8 mouse cellular contexts compared by ENCODE assay signal in genomic region chr7:126975950-126976866, GRCm38 (mm10). TPM values are rescaled to one million over a fixed set of nuclear protein-coding genes. Genes with fewer than 3 reads are reported as not detected.
DNase-seq lines count a peak whose midpoint lies in the region; ATAC-seq lines count a peak whose summit lies in the region.

Gene Cdiptos, minus strand, starts transcription at chr7:126976098.

- no peaks in the 10 kb centered on the region for H3K27me3 ChIP-seq in heart, embryonic 14.5 days (ENCODE audit: control insufficient read depth, insufficient read depth, low read length)
- no peaks in the 10 kb centered on the region for H3K27me3 ChIP-seq in liver, embryonic 13.5 days
- H3K27me3 ChIP-seq in stomach, embryonic 16.5 days (ENCODE audit: control insufficient read depth, insufficient read depth, low read length) = no peaks in the 10 kb centered on the region

- under 1% methylated on average over 54 of the region's 55 CpGs for WGBS in heart, embryonic 14.5 days
- under 1% methylated on average over 55 of the region's 55 CpGs for WGBS in liver, embryonic 13.5 days (ENCODE audit: insufficient replicate concordance)
- under 1% methylated on average over 55 of the region's 55 CpGs for WGBS in stomach, embryonic 16.5 days

- H3K36me3 ChIP-seq in heart, embryonic 14.5 days (ENCODE audit: control insufficient read depth, insufficient read depth, low read length) = peaks cover 29% of the 10 kb centered on the region
- H3K36me3 ChIP-seq in liver, embryonic 13.5 days = peaks cover 34% of the 10 kb centered on the region
- peaks cover 8% of the 10 kb centered on the region; the same call in 1 of the 2 replicates for H3K36me3 ChIP-seq in stomach, embryonic 16.5 days (ENCODE audit: control insufficient read depth, insufficient read depth, low read length)

- peak within 1 kb of the TSS; percentile 92 to 100 for H3K4me3 ChIP-seq in heart, embryonic 14.5 days (ENCODE audit: control insufficient read depth in 1 of 2, insufficient read depth in 1 of 2, low read depth in 1 of 2, low read length in 2 of 2)
- H3K4me3 ChIP-seq in liver, embryonic 13.5 days (replicated peaks) = peak within 1 kb of the TSS; percentile 87
- peak within 1 kb of the TSS; percentile 98 for H3K4me3 ChIP-seq in stomach, embryonic 16.5 days (replicated peaks; ENCODE audit: low read length)

- H3K4me2 ChIP-seq in heart, embryonic 14.5 days (ENCODE audit: low read length) = peak within 1 kb of the TSS; percentile 82
- peak within 1 kb of the TSS; percentile 81 for H3K4me2 ChIP-seq in liver, embryonic 13.5 days
- H3K4me2 ChIP-seq in stomach, embryonic 16.5 days (ENCODE audit: low read depth, low read length) = peak within 1 kb of the TSS; percentile 74

- peaks cover 2 to 11% of the 10 kb centered on the region in 2 experiments; a peak in 3 of 4 replicates for H3K4me1 ChIP-seq in heart, embryonic 14.5 days (ENCODE audit: control insufficient read depth in 2 of 2, insufficient read depth in 2 of 2, low read length in 2 of 2)
- H3K4me1 ChIP-seq in liver, embryonic 13.5 days (replicated peaks) = peaks cover 40% of the 10 kb centered on the region
- H3K4me1 ChIP-seq in stomach, embryonic 16.5 days (ENCODE audit: control insufficient read depth, insufficient read depth, low read length) = no peaks in the 10 kb centered on the region

- ATAC-seq in erythroid progenitor cell, adult 5-6 weeks (replicated peaks; ENCODE audit: low FRiP score, poor library complexity, severe bottlenecking) = peak; percentile 94
- ATAC-seq in heart, embryonic 14.5 days (ENCODE audit: insufficient number of reproducible peaks, insufficient read depth, low FRiP score, low read depth) = peak; percentile 87
- ATAC-seq in liver, embryonic 13.5 days (ENCODE audit: low read depth) = peak; percentile 92
- peak; percentile 95 for ATAC-seq in stomach, embryonic 16.5 days (ENCODE audit: insufficient read depth, low FRiP score)

- H3K9ac ChIP-seq in heart, embryonic 14.5 days (ENCODE audit: low read length) = peak within 1 kb of the TSS; percentile 99
- H3K9ac ChIP-seq in liver, embryonic 13.5 days = peak within 1 kb of the TSS; percentile 94
- peak within 1 kb of the TSS; percentile 98 for H3K9ac ChIP-seq in stomach, embryonic 16.5 days (ENCODE audit: low read length)

- DNase-seq in CD4-positive helper T cell, adult 2 months (ENCODE audit: low read depth, low spot score) = peak; percentile 96
- peak; percentile 93 for DNase-seq in brain, embryonic 18.5 days (ENCODE audit: low read depth, low spot score)
- peak; percentile 96 for DNase-seq in kidney, postnatal 14 days
- DNase-seq in liver, embryonic 13.5 days = peak; percentile 91
- DNase-seq in neural tube, embryonic 10.5 days (ENCODE audit: extremely low spot score, low spot score) = peak; percentile 98

- H3K9me3 ChIP-seq in heart, embryonic 14.5 days (ENCODE audit: control insufficient read depth, low read length) = no peaks in the 10 kb centered on the region
- H3K9me3 ChIP-seq in liver, embryonic 13.5 days (replicated peaks) = no peaks in the 10 kb centered on the region
- H3K9me3 ChIP-seq in stomach, embryonic 16.5 days (replicated peaks; ENCODE audit: control insufficient read depth, low read length) = no peaks in the 10 kb centered on the region

- peak within 1 kb of the TSS; percentile 93 to 99 for H3K27ac ChIP-seq in heart, embryonic 14.5 days (replicated peaks in 1 of 2; ENCODE audit: control insufficient read depth in 1 of 2, insufficient read depth in 1 of 2, low read depth in 2 of 2, low read length in 2 of 2)
- H3K27ac ChIP-seq in liver, embryonic 13.5 days = peak within 1 kb of the TSS; percentile 91
- peak within 1 kb of the TSS; percentile 97 for H3K27ac ChIP-seq in stomach, embryonic 16.5 days (ENCODE audit: low read length)

RNA-seq across cellular contexts. Expression of gene Cdiptos, which starts in this region (rescaled TPM):
- 2.9 TPM in 1 of 2 replicates, not detected in the other for total RNA-seq in erythroid progenitor cell, adult 5-6 weeks (2015; ENCODE audit: low replicate concordance)
- total RNA-seq in erythroid progenitor cell, adult 5-6 weeks (2017; ENCODE audit: low replicate concordance) = not detected in 2 replicates
- polyA plus RNA-seq in heart, embryonic 14.5 days (2014; fragmentation: Nextera tagmentation; extraction: Ambion mirVana) = 0.86 and 1.6 TPM in 2 replicates
- polyA plus RNA-seq in liver, embryonic 13.5 days (2015; fragmentation: Nextera tagmentation; extraction: Ambion mirVana) = 0.37 and 0.65 TPM in 2 replicates
- polyA plus RNA-seq in stomach, embryonic 16.5 days (2015; fragmentation: Nextera tagmentation; extraction: Ambion mirVana) = 1.5 and 2.1 TPM in 2 replicates

Comparison
In these comparisons a context has a peak if more than half of its experiments do, and no peak if none do; other contexts are left out.
1. Peak in every context shown above with its lines: DNase-seq, ATAC-seq, H3K4me3 ChIP-seq and H3K27ac ChIP-seq.
2. Peak in DNase-seq, ATAC-seq, H3K4me3 ChIP-seq, H3K27ac ChIP-seq, H3K9ac ChIP-seq and H3K4me2 ChIP-seq in liver, embryonic 13.5 days; RNA of the gene not detected or under 1 TPM.